Mouse (Mus musculus): ENCODE results near the gene Rfc4. TPM values are rescaled to one million over a fixed set of nuclear protein-coding genes. Genes with fewer than 3 reads are reported as not detected.
"Not testable (repeated sequence)": the region's sequence is repeated elsewhere in the genome, so short reads cannot be mapped to it uniquely, and the experiment has no call there.

The Rfc4 gene
- total RNA-seq, 1 experiment from 2014 or later = 12.6 TPM

DNA sequence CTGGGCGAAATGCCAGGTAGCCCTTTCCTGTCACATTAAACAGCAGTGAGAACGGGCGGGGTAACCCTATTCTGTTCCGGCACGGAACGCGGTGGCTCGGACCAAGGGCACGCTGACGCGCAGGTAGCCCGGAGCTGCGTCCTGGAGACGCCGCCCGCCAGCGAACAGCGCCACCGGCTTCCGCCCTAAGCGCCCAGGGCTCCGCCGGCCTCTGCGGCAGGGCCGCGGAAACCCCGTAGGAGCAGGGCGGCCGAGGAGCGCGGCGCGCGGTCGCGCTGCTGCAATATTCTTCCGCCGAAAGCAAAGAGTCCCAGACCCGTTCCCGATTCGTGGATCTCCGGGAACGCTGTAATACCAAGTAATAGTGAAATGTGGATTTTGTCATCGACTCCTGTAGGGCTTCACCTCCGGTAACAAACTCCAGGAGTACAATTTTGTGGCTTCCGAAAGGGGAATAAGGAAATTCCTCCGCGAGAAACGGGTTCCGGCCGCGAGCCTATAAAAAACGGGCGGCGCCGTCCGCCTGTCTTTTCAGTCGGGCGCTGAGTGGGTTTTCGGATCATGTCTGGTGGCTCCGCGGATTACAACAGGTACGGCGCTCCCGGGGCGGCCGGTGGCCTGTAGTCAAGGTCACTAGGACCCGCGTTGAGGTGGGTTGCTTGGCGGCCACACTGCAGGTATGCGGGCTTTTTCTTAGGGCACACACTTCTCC, 20.1 kb downstream of the Rfc4 start, which contains the start of gene Eif4a2:
Eif4a2 (plus strand) TSS at position 214 of the 712 bp plus-strand sequence.
- peak; percentile 67 for ATAC-seq (replicated peaks; ENCODE audit: insufficient number of reproducible peaks, low FRiP score, low TSS enrichment, poor library complexity, severe bottlenecking)

GRCm38 (mm10) chr16:23106121-23106520, 21.4 kb downstream of the Rfc4 start:
- ATAC-seq (replicated peaks; ENCODE audit: insufficient number of reproducible peaks, low FRiP score, low TSS enrichment, poor library complexity, severe bottlenecking) = peak; percentile 41; the same call in 1 of the 2 replicates

DNA sequence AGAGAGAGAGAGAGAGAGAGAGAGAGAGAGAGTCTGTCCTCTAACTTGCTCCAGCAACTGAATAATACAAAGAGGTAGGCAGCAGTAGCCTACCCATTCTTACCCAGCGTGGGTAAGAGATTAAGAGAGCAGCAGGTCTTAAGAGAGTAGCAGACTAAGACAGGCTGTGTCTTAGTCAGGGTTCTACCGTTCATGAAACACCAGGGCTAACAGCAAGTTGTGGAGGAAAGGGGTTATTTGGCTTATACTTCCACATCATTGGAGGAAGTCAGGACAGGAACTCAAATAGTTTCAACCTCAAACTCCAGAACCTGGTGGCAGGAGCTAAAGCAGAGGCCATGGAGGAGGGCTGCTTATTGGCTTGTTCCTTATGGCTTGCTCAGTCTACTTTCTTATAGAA, 23.7 kb downstream of the Rfc4 start:
- peak; percentile 25; the same call in 1 of the 2 replicates for ATAC-seq (replicated peaks; ENCODE audit: insufficient number of reproducible peaks, low FRiP score, low TSS enrichment, poor library complexity, severe bottlenecking)

- ATAC-seq (replicated peaks; ENCODE audit: insufficient number of reproducible peaks, low FRiP score, low TSS enrichment, poor library complexity, severe bottlenecking) = no peak
Observed at GRCm38 (mm10) chr16:23103038-23103745, 24.3 kb downstream of the Rfc4 start.

- no peak for ATAC-seq (replicated peaks; ENCODE audit: insufficient number of reproducible peaks, low FRiP score, low TSS enrichment, poor library complexity, severe bottlenecking)
Observed at GRCm38 (mm10) chr16:23102340-23103037, 25.0 kb downstream of the Rfc4 start.

GRCm38 (mm10) chr16:23100613-23101012, 26.9 kb downstream of the Rfc4 start:
- ATAC-seq (replicated peaks; ENCODE audit: insufficient number of reproducible peaks, low FRiP score, low TSS enrichment, poor library complexity, severe bottlenecking) = no peak

DNA sequence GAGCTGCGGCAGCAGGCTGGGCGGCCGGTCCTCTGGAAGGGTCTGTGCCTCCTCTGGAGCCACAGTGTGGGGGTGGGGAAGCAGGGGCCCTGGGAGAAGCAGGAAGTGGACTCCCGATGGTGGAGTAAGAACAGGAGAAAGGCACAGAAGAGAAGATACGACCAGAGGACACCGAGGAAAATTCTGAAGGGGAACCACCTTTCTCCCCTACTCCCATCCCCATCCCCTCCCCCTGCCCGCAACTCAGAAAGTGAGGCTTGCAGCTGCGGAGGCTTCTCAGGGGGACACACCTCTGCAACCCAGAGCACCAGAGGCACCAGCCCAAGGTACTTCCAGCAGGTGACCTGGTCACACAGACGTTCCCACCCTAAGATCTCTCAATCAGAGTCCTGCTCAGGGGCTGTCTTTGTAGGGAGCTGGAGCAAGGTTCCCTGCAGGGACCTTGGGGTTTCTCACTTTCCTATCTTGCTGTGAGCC, 27.4 kb downstream of the Rfc4 start:
- no peak for ATAC-seq (replicated peaks; ENCODE audit: insufficient number of reproducible peaks, low FRiP score, low TSS enrichment, poor library complexity, severe bottlenecking)

DNA sequence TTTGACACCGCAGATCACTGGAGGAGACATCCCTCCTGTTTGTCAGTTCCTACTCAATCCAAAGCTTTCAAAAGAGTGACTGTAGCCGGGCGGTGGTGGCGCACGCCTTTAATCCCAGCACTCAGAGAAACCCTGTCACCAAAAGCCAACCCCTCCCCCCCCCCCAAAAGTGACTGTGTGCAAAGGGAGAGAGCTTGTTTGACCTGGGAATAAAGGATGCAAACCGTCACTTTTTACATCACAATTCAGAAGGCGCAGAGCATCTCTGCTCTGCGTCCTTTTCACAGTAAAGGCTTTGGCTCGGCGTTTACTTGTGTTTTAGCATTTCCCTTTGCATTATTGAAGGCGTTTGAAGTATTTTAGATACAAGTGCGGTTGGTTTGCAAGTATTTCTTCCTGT, 27.9 kb downstream of the Rfc4 start:
- ATAC-seq (replicated peaks; ENCODE audit: insufficient number of reproducible peaks, low FRiP score, low TSS enrichment, poor library complexity, severe bottlenecking) = no peak

- ATAC-seq (replicated peaks; ENCODE audit: insufficient number of reproducible peaks, low FRiP score, low TSS enrichment, poor library complexity, severe bottlenecking) = not testable (repeated sequence)
Observed at GRCm38 (mm10) chr16:23098105-23098452, 29.5 kb downstream of the Rfc4 start.

DNA sequence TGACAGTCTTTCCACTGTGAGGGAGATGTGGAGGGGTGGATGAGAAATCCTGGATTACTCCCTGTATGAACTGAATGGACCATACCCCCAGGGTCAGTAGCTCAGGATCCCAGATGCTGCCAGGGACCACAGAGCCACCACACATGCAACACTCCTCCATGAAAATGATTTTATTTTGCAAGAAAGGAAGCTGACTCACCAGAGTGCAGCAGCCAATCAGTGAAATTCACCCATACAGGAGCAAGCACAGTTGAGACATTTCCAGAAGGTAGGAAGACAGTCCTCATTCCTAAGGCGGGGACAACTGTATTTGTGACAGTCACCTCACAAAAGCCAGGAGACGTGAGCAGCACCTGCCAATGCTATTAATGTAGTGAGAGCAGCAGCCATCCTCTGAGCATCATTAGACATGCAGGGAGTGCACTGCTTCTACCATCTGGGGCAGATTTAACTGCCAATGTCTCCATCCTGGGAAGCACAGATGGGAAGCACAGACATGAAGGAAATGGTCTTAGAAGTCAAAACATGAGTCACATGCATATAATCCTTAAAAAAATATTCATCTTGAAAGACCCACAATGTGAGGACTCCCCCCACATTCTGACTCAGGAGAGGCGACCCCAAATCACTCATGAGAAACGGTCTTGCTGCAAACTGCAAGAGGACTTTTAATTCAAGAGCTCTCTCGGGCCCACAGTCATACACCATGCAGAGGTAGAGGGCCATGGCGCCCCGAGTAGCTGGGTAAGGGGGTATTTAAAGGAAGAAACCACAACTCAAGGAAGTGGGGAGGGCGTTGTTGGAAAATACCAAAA, 30.0 kb downstream of the Rfc4 start:
- ATAC-seq (replicated peaks; ENCODE audit: insufficient number of reproducible peaks, low FRiP score, low TSS enrichment, poor library complexity, severe bottlenecking) = not testable (repeated sequence)

GRCm38 (mm10) chr16:23096886-23097285, 30.7 kb downstream of the Rfc4 start:
- ATAC-seq (replicated peaks; ENCODE audit: insufficient number of reproducible peaks, low FRiP score, low TSS enrichment, poor library complexity, severe bottlenecking) = not testable (repeated sequence)

DNA sequence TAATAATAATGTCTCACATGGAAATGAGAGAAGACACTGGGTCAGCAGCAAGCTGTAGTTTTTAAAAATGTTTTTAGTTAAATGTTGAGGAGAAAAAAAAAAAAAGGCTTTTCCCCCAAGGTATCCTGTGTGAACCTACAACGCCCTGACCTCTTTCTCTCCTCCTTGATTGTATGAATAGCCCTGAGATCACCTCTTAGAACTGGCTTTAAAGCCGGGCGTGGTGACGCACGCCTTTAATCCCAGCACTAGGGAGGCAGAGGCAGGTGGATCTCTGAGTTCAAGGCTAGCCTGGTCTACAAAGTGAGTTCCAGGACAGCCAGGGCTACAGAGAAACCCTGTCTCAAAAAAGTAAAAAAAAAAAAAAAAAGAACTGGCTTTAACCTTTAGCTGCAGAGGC, 32.0 kb downstream of the Rfc4 start:
- not testable (repeated sequence) for ATAC-seq (replicated peaks; ENCODE audit: insufficient number of reproducible peaks, low FRiP score, low TSS enrichment, poor library complexity, severe bottlenecking)

GRCm38 (mm10) chr16:23094136-23094535, 33.4 kb downstream of the Rfc4 start:
- ATAC-seq (replicated peaks; ENCODE audit: insufficient number of reproducible peaks, low FRiP score, low TSS enrichment, poor library complexity, severe bottlenecking) = no peak

GRCm38 (mm10) chr16:23093321-23093953, 34.1 kb downstream of the Rfc4 start:
- no peak for ATAC-seq (replicated peaks; ENCODE audit: insufficient number of reproducible peaks, low FRiP score, low TSS enrichment, poor library complexity, severe bottlenecking)

DNA sequence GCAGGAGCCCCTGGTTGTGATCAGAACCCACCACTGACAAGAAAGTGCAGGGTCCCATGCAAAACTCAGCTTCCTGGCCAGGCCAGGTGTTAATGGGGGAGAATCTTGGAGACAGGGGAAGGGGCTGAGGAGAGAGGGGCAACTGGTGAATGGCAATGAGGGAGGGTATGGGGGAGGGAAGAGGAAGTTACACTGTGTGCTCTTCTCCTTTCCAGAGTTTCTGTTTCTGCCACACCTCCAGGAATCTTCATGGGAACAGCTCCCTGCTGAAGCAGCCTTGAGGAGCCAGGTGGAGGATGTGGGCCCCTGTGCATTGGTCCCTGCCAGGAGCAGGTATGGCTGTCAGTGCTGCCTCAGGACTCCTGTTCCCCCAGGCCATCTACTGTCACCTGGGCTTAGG, 36.2 kb downstream of the Rfc4 start:
- ATAC-seq (replicated peaks; ENCODE audit: insufficient number of reproducible peaks, low FRiP score, low TSS enrichment, poor library complexity, severe bottlenecking) = not testable (repeated sequence)

GRCm38 (mm10) chr16:23088491-23088890, 39.0 kb downstream of the Rfc4 start:
- ATAC-seq (replicated peaks; ENCODE audit: insufficient number of reproducible peaks, low FRiP score, low TSS enrichment, poor library complexity, severe bottlenecking) = not testable (repeated sequence)

DNA sequence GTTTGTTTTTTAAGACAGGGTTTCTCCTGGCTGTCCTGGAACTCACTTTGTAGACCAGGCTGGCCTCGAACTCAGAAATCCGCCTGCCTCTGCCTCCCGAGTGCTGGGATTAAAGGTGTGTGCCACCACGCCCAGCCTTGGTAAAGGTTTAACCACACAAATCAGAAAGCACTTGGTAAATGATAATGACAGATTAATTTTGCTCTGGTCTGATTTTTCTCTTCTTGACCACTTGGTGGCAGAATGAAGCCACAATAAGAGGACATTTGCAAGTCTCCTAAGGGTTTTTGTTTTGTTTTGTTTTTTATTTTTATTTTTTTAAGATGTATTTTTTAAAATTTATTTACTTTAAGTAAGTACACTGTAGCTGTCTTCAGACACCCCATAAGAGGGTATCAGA, 39.8 kb downstream of the Rfc4 start:
- not testable (repeated sequence) for ATAC-seq (replicated peaks; ENCODE audit: insufficient number of reproducible peaks, low FRiP score, low TSS enrichment, poor library complexity, severe bottlenecking)

GRCm38 (mm10) chr16:23087159-23087558, 40.4 kb downstream of the Rfc4 start:
- peak; percentile 55 for ATAC-seq (replicated peaks; ENCODE audit: insufficient number of reproducible peaks, low FRiP score, low TSS enrichment, poor library complexity, severe bottlenecking)

All from monocyte, adult 5-6 weeks (primary cell).